Mouse (Mus musculus) adrenal gland, postnatal 14 days (tissue): ENCODE measurements around the gene Crebzf. TPM values are rescaled to one million over a fixed set of nuclear protein-coding genes. Genes with fewer than 3 reads are reported as not detected.

Experiments used
- DNase-seq: peaks from one replicate; pipeline ENCODE4 v3.0.0; 2021; ENCODE audit warnings: mixed read lengths
- long read RNA-seq, 2 experiments: library from polyadenylated mRNA; stranded (forward); transcript quantifications; one replicate each; pipeline ENCODE4 v2.0.0; 2021
- total RNA-seq: library from RNA; stranded (reverse); gene quantifications from 2 replicates; pipeline ENCODE4 v1.2.3, GENCODE M21; 2021

Crebzf gene
- total RNA-seq, result 64.3 and 77.7 TPM in 2 replicates
- long read RNA-seq, experiment 1, transcript Crebzf-207 (4 exons, 873 nt), result minor isoform, 11 of 83 reads
- long read RNA-seq, experiment 1, transcript Crebzf-201 (1 exons, 3,376 nt), result minor isoform, 24 of 83 reads
- long read RNA-seq, experiment 1, transcript Crebzf-205 (2 exons, 1,380 nt), result major isoform, 28 of 83 reads
- long read RNA-seq, experiment 1, transcript Crebzf-203 (3 exons, 891 nt), result minor isoform, 15 of 83 reads
- long read RNA-seq, experiment 1, partial matches to known transcripts, result 1 of 83 reads
- long read RNA-seq, experiment 1, other reads (novel, unspliced or antisense), result 2 of 83 reads
- long read RNA-seq, experiment 2, transcript Crebzf-201 (1 exons, 3,376 nt), result minor isoform, 20 of 69 reads
- long read RNA-seq, experiment 2, transcript Crebzf-203 (3 exons, 891 nt), result minor isoform, 6 of 69 reads
- long read RNA-seq, experiment 2, transcript Crebzf-207 (4 exons, 873 nt), result minor isoform, 10 of 69 reads
- long read RNA-seq, experiment 2, transcript Crebzf-205 (2 exons, 1,380 nt), result major isoform, 29 of 69 reads
- long read RNA-seq, experiment 2, partial matches to known transcripts, result 1 of 69 reads
- long read RNA-seq, experiment 2, other reads (novel, unspliced or antisense), result 2 of 69 reads

GRCm38 (mm10) chr7:90442518-90443080 is at the start of gene Crebzf:
Gene Crebzf (plus strand): TSS chr7:90442729.
- peak; percentile 98 for DNase-seq

- DNase-seq, result no peak
Observed at GRCm38 (mm10) chr7:90395073-90395472, 47.5 kb upstream of the Crebzf start.

GRCm38 (mm10) chr7:90395928-90396327 is 46.6 kb upstream of the Crebzf start:
- no peak for DNase-seq

- peak; percentile 81 for DNase-seq
Observed at GRCm38 (mm10) chr7:90409934-90410333, 32.6 kb upstream of the Crebzf start.

- peak; percentile 88 for DNase-seq
Observed at GRCm38 (mm10) chr7:90426020-90427001, 16.2 kb upstream of the Crebzf start, which contains the start of gene Ccdc89. Gene Ccdc89 (plus strand): TSS chr7:90426577.

GRCm38 (mm10) chr7:90427006-90427405 is 15.5 kb upstream of the Crebzf start:
- peak; percentile 11 for DNase-seq

- no peak for DNase-seq
Observed at GRCm38 (mm10) chr7:90432221-90432620, 10.3 kb upstream of the Crebzf start.

GRCm38 (mm10) chr7:90440044-90440443 is 2.5 kb upstream of the Crebzf start:
- DNase-seq, result no peak

GRCm38 (mm10) chr7:90442070-90442469 is 459 bp upstream of the Crebzf start:
- no peak for DNase-seq

GRCm38 (mm10) chr7:90443101-90444091 is 867 bp downstream of the Crebzf start:
- DNase-seq, result peak; percentile 87

- no peak for DNase-seq
Observed at GRCm38 (mm10) chr7:90444206-90444605, 1.7 kb downstream of the Crebzf start.

- no peak for DNase-seq
Observed at GRCm38 (mm10) chr7:90456149-90456844, 13.8 kb downstream of the Crebzf start.

- peak; percentile 92 for DNase-seq
Observed at GRCm38 (mm10) chr7:90456845-90457468, 14.4 kb downstream of the Crebzf start, which contains the start of gene Tmem126a. Gene Tmem126a (minus strand): TSS chr7:90457229.

GRCm38 (mm10) chr7:90457517-90457916 is 15.0 kb downstream of the Crebzf start:
- peak; percentile 38 for DNase-seq

GRCm38 (mm10) chr7:90460330-90460729 is 17.8 kb downstream of the Crebzf start:
- peak; percentile 29 for DNase-seq

GRCm38 (mm10) chr7:90460930-90461329 is 18.4 kb downstream of the Crebzf start:
- DNase-seq, result peak; percentile 68

- DNase-seq, result no peak
Observed at GRCm38 (mm10) chr7:90461441-90461840, 18.9 kb downstream of the Crebzf start.

GRCm38 (mm10) chr7:90473511-90473910 is 31.0 kb downstream of the Crebzf start:
- DNase-seq, result no peak

- peak; percentile 99 for DNase-seq
Observed at GRCm38 (mm10) chr7:90475793-90476312, 33.3 kb downstream of the Crebzf start, which contains the start of gene Tmem126b. Gene Tmem126b (minus strand): TSS chr7:90476001.
